Mouse (Mus musculus): ENCODE results near the gene Npdc1.
"Not testable (repeated sequence)": the region's sequence is repeated elsewhere in the genome, so short reads cannot be mapped to it uniquely, and the experiment has no call there.

The Npdc1 gene

DNA sequence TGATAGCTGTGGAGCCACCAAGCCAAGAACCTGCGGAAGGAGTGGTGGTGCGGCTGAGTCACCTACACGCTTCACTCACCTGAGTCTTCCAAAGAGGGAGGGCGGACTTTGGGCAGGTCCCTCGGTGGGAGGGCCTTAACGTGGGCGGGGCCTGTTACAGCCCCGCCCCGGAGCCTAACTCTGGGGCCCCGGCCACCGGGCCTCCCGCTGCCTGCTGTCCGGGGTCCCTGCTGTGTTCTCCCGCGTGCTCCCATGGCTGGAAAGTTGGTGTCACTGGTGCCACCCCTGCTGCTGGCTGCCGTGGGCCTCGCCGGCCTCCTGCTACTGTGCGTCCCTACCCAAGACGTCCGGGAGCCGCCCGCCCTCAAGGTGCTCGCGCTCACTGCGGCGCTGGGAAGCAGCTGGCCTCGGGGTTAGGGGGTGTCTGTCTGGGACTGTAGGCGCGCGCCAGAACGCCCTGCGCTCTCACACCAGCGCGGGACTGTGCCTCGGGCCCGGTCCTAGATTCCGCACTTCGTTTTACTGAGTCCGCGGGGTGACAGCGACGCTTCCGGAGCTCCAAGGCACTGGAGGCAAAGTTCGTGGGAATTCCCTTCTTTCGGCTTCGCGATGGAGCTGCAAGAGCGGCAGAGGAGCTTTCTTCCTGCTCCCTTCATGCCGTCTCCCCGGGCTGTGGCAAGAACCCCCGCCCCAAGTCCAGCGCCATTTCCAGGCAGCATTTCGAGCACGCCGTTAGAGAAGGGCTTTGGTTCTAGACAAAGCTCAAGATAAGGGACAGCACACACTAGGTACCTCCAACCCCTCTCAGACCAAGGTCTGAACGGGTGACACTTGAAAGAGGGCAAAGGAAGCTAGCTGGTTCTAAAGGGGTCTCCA, 3.2 kb upstream of the Npdc1 start, which contains the start of gene Entpd2:
TSS of gene Entpd2 (plus strand) at position 154 of the 876 bp plus-strand sequence.
- DNase-seq (ENCODE audit: low spot score) = no peak

DNA sequence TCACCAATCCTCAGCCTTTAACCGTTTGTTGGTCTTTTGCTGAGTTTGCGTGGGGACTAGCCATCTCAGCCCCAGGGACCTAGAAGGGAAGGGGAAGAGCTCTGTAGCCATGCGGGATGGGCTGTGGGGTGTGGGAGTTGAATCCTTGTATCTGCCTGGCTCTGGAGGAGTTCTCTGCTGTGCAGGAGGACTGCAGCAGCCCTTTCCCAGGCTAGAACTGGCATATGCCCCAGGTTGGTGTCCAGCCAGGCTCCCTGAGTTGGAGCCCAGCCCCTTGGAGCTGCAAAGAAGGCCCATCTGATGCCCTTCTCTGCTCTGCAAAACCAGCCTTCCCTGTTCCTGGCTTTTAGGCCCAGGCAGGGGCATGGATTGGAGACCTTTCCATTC, 2.6 kb upstream of the Npdc1 start:
- no peak for DNase-seq (ENCODE audit: low spot score)

DNA sequence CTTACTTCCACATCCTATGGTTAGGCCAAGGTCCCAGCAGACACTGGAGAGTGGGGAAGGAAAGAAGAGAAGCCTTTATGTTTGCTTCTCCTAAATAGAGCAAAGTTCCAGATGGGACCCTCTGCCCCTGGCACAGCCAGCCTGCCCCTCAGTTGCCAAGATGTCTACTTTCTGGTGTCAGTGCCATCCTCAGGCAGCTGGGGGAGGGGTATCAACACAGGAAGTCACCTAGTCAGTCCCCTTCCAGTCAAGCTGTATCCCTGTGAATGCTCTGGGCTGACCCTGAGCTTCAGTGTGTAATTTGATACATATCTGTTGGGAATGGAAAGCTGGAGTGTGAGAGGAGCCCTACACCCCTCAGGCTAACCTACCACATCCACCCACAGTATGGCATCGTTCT, 2.1 kb upstream of the Npdc1 start:
- no peak for DNase-seq (ENCODE audit: low spot score)

DNA sequence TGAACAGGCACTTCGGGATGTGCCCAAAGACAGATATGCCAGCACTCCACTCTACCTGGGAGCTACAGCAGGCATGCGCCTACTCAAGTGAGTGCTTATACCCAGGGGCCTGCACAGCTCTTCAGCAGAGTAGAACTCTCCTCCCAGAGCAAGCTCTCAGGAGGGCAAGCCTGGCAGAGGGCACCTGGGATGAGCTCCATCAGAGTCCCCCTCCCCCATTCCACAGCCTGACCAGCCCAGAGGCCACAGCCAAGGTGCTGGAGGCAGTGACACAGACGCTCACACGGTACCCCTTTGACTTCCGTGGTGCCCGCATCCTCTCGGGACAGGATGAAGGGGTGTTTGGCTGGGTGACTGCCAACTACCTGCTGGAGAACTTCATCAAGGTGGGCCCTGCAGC, 1.1 kb upstream of the Npdc1 start:
- no peak for DNase-seq (ENCODE audit: low spot score)

DNA sequence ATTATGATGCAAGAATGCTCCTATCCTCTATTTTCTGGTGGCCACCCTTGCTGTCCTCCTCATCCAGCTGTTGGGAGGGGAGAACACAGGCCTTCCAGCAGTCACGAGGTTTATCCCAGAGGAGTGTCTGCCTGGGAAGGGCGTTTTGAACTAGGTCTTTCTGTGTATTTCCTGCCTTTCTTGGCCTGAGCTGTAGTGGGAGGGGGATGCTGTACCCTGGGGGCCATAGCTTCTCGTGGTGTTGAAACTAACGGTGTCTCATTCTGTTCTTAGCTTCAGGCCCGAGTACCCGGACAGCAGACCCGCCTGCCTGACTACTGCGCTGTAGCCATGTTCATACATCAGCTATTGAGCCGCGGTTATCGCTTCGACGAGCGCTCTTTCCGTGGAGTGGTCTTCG, 1.1 kb downstream of the Npdc1 start:
- DNase-seq (ENCODE audit: low spot score) = no peak

DNA sequence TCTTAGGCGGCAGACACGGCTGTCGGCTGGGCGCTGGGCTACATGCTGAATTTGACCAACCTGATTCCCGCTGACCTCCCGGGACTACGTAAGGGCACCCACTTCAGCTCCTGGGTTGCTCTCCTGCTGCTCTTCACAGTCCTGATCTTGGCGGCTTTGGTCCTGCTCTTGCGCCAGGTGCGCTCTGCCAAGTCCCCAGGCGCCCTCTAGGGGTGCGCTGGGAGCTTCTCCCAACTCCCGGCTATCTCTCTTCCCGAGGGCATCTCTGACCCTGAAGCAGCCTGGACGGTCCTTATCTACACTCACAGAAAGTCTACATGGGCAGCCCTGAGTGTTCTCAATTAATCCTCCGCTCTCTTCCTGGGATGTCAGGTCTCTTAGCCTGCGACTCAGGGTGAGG, 1.6 kb downstream of the Npdc1 start:
- peak; percentile 47 for DNase-seq (ENCODE audit: low spot score)

DNA sequence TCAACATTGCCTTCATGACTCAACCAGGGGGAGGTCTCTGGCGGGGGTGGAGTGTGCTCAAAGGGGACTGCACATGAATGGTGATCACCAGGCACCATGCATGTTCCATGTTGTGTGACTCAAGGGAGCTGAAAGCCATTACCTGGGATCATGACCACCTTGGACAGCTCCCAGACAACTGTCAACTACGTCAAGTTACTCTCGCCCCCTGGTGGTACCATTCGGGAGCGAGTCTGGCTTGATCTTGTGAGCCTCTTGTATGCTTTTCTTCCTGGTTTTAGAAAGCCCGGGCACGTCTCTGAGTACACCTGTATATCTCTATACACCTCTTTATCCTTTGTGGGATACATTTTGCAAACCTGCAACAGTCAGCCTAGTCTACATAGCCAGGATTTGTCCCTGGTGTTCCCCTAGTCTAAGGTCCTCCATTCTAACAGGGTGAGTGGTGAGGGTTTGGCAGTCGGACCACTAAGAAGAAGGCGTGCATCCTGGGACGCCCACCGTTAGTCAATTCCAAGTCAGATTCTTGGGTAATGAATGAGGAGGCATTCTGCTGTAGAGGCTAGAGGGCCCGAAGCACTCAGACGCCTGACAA, 3.3 kb downstream of the Npdc1 start:
- peak; percentile 60 for DNase-seq (ENCODE audit: low spot score)

DNA sequence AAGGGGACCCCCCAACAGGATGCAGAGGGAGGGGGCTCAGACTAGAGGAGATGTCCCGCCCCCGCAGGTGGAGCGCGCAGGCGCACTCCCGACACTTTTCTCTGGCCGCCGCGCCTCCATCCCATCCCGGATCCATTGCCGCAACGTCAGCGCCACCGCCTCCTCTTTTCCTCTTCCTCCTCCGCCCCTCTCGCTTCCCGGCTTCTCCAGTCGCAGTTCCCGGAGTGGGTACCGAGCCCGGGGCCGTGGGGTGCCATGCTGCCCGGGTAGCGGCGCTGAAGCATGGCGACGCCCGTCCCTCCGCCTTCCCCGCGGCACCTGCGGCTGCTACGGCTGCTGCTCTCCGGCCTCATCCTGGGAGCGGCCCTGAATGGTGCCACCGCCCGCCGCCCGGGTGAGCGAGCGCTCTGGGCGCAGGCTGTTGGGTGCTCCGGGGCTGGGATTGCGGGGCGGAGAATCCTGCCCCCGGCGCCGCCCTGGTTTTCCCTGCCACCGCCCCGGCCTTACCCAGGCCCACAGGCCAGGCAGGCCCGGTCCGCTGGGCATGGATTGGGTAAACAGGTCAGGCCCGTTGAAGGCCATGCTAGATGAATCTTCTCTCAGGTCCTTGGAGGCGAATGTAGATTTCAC, 3.9 kb downstream of the Npdc1 start:
- peak; percentile 55 for DNase-seq (ENCODE audit: low spot score)

DNA sequence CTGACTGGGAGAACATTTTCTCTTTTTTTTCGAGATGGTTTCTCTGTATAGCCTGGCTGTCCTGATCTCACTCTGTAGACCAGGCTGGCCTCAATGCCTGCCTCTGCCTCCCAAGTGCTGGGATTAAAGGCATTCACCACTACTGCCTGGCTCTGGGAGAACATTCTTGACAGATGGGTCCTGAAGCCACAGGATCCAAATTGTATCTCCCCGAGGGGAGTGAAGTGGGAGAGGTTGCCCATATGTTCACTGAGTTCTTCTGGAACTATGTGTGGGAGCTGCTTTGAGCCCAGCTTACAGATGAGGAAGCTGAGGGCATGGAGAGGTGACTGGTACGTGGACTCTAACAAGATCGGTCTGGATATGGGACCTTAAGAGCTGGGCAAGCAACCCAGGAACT, 4.8 kb downstream of the Npdc1 start:
- no peak for DNase-seq (ENCODE audit: low spot score)

DNA sequence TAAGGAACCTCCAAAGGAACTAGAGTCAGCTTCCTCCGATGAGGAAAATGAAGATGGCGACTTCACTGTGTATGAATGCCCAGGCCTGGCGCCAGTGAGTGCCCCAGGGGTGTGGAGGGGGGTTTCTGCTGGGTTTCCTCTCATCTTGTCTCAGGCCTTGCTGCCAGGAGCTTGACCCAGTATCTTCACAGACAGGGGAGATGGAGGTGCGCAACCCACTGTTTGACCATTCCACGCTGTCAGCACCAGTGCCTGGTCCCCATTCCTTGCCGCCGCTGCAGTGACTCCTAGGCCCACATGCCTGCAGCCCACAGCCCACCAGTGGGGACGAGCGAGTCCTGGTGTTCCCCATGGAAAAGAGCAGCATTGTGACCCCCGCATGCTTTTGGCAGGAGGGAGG, 9.8 kb downstream of the Npdc1 start:
- no peak for DNase-seq (ENCODE audit: low spot score)

DNA sequence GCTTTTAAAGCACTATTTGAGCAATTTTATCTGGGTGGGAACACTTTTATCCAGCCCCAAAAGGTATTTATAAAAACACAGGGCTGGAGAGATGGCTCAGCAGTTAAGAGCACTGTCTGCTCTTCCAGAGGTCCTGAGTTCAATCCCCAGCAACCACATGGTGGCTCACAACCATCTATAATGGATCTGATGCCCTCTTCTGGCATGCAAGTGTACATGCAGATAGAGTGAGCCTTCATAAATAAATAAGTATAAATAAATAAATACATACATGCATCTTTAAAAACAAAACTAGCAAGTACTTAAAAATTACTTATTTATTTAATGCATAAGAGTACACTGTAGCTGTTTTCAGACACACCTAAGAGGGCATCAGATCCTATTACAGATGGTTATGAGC, 14.3 kb downstream of the Npdc1 start:
- not testable (repeated sequence) for DNase-seq (ENCODE audit: low spot score)

DNA sequence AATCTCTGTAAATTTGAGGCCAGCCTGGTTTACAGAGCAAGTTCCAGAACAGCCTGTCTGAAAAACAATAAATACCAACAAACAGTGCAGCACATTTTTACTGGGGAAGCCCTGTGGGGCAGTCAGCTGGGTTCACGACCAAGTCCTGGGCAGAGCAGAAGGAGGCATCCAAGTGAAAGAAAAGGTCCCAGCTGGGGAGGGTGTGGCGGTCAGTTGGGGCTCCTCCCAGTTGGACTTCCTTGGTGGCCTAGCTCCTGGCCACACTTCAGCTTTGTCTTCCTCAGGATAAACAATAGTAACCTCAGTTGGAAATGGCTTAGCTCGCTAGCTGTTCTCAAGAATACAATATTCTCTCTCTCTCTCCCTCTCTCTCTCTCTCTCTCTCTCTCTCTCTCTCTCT, 18.3 kb downstream of the Npdc1 start:
- no peak for DNase-seq (ENCODE audit: low spot score)

DNA sequence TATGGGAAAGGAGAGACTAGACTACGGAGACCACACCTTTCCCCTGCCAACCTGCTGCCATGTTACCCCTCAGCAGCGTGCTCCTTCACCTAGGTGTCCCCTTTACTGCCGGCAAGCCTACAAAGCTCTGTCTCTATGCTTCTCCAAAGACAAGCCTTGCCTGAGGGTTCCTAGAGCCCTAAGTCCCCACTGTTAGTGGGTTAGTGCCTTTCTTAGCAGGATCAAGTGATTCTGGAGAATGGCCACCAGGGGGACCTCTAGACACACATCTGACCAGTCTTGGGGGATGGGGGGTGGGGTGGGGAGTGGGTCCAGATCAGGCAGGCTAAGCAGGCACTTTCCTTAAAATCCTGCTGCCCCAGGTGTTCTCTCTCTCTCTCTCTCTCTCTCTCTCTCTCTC, 22.7 kb downstream of the Npdc1 start:
- DNase-seq (ENCODE audit: low spot score) = no peak

DNA sequence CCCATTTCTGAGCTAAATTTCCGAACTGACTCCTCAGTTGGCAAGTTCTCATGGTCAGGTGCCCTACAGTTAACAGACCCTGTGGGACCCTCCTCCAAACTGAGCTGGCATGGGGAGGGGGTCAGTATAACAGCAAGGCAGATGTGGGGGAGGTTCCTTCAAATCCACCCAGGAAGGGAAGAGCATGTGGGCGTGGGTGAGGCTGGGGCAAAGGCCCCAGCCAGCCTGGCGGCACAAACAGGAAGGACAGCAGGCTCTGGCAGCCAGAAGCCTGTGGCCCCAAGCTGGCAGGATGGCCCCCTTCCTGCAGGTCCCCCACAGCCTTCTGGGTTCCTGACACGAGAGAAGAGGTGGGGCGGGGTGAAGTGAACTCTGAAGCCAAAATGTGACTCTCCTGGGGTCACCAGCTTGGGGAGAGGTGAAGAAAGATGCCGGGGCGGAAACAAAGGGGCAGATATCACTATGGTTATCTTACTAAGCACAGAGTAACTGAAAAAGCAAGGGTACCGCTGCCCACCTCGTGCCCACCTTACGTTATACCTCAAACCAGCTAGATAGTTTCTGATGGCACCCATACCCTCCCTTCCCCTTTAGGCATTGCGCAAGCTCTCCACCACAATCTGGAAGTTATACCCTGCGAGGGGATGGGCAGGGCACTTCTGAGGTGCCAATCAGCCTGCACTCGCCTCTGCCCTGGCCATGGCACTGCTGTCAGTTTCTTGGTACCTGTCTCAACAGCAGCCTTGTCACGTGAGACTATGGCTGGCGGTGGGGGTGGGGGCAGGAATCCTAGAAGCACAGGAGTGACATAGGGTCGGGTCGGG, 23.6 kb downstream of the Npdc1 start, which contains the start of gene Fut7:
TSS of gene Fut7 (plus strand) at position 681 of the 824 bp plus-strand sequence.
- no peak for DNase-seq (ENCODE audit: low spot score)

DNA sequence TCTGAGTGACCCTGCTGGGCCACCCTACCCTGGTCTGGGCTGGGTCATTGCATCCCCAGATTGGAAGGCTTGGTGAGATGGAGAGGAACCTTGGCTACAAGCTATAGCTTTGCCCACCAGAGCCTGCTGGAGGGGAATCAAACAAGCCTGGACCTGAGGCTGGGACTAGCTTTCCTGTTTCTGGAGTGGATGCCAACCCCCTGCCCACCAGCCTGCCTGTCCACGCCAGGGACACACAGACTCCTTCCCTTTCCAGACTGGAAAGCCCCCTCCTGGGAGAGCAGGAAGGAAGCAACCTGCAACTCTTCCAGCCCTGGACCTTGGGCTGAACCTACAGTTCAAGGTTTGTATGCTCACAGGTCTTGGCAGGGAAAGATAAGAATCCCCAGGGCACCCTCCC, 24.5 kb downstream of the Npdc1 start:
- no peak for DNase-seq (ENCODE audit: low spot score)

DNA sequence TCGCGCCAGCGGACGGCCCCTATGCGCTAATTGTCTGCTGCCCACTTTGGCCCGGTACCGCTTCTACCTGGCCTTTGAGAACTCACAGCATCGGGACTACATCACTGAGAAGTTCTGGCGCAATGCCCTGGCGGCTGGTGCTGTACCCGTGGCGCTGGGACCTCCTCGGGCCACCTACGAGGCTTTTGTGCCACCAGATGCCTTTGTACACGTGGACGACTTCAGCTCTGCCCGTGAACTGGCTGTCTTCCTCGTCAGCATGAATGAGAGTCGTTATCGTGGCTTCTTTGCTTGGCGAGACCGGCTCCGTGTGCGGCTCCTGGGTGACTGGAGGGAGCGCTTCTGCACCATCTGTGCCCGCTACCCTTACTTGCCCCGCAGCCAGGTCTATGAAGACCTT, 26.3 kb downstream of the Npdc1 start:
- no peak for DNase-seq (ENCODE audit: low spot score)

DNA sequence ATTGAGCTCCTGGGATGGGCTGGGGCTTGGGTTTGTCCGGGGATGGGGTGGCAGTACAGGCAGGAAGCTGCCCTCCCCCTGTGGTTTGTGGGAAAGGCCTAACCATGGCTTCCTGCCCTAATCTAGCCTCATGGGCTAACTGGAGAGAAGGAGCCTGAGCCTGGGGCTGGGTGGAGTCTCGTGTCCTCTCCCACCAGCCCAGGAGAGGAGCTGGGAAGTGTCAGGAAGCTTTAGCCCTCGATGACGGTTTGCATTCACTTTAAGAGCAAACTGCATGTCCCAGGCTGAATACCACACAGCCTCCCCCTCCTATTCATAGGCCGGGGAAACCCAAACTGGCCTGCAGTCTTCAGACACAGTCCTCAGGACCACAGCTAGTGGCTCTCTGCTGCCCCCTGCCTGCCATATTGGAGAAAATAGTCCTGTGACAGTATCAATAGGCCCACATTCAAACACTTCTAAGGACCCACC, 27.6 kb downstream of the Npdc1 start:
- DNase-seq (ENCODE audit: low spot score) = peak; percentile 55

DNA sequence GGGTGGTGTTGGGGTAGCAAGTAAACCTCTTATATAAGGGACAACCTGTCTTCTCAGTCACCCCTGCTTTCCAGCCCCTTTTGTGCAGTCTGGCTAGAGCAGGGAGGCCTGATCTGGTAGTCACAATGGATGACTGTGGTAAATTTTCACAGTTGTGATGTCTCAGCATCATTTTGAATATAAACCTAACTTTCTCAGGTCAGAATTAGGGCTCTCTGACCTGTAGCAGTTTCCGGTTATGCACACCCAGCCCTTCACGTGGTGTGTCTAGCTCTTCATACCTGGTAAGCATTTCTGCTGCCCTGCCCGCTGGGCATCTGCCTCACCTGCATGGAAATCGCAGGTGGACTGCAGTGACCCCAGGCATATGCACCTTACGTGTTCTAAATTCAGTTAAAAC, 28.1 kb downstream of the Npdc1 start:
- DNase-seq (ENCODE audit: low spot score) = no peak

DNA sequence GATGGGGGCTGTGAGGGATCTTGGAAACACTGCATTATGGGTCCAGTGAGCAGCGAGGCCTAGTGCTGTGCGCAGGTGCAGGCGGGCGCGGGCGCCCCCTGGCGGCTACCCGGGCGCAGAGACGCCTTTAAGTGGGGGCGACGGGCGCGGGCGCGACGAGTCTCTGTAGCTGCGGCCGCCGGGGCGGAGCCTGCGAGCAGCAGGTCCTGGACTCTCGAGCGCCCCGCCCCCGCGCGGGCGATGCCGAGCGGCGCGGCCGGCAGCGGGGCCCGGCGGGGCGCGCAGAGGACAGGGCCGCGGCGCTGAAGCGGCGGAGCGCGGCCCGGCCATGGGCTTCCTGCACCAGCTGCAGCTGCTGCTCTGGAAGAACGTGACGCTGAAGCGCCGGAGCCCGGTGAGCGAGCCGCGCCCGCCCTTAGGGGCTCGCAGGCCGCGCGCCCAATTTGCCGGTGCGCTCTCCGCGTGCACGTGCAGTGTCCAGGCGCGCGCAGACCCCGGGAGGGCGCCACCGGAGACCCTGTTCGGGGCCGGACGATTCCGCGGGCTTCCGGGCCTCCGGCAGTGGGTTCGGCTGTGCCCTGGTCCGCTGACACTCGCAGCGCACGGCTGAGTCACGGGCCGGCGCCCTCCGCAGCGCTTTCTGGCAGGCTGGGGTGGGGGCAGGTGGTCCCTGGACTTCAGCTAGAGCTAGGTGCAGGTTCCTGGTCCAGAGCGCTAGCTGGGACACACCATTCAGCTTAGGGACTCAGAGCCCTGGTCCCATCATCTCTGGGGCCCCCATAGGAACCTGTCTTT, 29.5 kb downstream of the Npdc1 start, which contains the start of gene Abca2:
TSS of gene Abca2 (plus strand) at position 262 of the 795 bp plus-strand sequence.
- peak; percentile 89 for DNase-seq (ENCODE audit: low spot score)

DNA sequence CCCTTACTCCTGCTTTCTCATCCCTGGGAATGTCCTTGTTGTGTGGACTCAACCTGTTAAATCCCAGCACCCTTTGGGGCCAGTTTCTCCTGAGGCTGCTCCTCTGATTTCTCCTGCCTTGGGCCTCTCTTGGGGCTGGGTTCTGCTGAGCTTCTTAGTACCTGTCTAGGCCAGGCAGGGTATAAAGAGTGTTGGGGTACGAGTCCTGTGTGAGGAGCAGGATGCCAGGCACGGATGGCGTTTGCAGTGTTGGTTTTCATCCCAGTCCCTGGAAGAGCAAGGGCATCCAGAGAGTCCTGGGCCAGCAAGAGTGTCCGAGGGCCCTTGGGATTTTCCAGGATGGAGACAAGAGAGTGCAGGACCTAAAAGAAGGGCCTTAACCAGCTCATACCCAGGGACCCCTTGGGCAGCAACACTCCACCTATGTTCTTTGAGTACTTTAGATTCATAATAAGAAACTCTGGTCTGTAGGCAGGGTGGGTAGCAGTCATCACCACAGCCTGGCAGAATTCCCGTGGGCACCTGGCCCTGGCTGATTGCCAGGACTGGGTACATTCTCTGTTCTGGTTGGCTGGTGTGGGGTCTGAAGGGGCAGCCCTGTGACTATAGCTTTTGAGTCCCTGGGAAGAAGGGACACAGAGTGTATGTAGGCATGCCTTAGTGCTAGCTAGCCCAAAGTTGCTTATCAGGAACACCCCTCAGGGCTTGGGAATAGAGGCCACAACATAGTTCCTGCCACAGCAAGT, 30.5 kb downstream of the Npdc1 start:
- DNase-seq (ENCODE audit: low spot score) = no peak

All from ovary, postnatal 14 days (tissue).